Mouse (Mus musculus): ENCODE data around the gene Cuta.
A peak's percentile ranks its signal among the peaks of the same experiment; 100 is the strongest.

The Cuta gene

DNA sequence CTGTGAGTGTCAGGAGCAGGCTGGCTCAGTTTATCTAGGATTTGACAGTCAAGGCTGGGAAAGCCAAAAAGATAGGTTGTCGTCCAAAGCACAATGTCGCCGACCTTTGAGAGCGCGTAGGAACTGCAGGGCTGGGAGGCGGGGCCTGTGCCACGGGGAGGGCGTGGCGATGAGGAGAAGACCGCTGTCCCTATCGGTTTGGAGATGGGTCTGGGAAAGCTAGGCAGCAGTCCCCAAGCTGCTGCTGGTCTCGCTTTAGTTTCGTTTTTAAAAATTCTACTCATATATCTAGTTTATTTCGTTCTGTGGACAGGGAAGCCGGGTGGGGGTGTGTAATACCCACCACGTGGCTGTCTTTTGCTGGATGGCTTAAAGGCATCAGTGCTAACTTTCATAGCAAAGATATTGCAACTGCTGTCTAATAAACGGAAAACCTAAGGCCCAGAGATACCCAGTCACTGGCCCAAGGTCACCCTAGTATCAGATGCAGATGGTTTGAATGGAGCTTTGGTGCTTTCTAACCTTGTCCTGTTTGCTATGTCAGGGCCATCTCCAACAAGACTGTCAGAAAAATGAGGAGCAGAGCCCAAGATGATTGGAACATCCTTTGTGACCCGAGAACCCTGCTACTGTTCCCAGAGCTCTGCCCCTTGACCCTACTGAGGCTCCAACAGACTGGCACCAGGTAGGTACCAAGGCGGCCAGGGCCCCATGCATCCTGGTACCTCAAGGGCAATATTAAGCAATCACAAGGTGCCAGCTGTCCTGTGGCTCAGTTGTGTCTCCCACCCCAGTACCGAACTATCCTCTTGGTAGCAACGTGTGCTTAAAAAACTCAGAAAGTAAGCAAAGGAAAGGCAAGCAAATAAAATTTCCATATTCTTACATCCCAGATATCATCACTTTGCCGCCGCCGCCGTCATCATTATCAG, 54.1 kb downstream of the Cuta start:
- DNase-seq (ENCODE audit: low spot score): peak; percentile 51

All from left cerebral cortex, adult 11 months (tissue).